In genomic region chr13:112799721-112800241, GRCm38 (mm10) we compare ENCODE assay signal across 8 mouse cellular contexts. TPM values are rescaled to one million over a fixed set of nuclear protein-coding genes. Genes with fewer than 3 reads are reported as not detected.
DNase-seq lines count a peak whose midpoint lies in the region; ATAC-seq and TF ChIP-seq lines count a peak whose summit lies in the region.

No protein-coding gene starts in this region.

- peaks cover 15% of the 10 kb centered on the region for H3K4me1 ChIP-seq in testis, adult 2 months (ENCODE audit: control insufficient read depth, insufficient read depth, low read length)
- H3K4me1 ChIP-seq in liver, embryonic 15.5 days (replicated peaks) = peaks cover 30% of the 10 kb centered on the region

- WGBS in liver, embryonic 15.5 days (ENCODE audit: insufficient replicate concordance) = 30% methylated on average over 8 of the region's 8 CpGs

- H3K4me3 ChIP-seq in gastrocnemius, adult 2 months = no peak overlapping the region
- no peak overlapping the region for H3K4me3 ChIP-seq in testis, adult 2 months (ENCODE audit: control insufficient read depth, low read depth, low read length)
- H3K4me3 ChIP-seq in liver, embryonic 15.5 days (replicated peaks) = no peak overlapping the region

- H3K9me3 ChIP-seq in liver, embryonic 15.5 days (replicated peaks) = no peaks in the 10 kb centered on the region

- no peak for TF ChIP-seq CTCF in gastrocnemius, adult 2 months (IDR thresholded peaks at IDR 0.05)
- TF ChIP-seq CTCF in testis, adult 2 months (IDR thresholded peaks at IDR 0.05; ENCODE audit: control insufficient read depth, insufficient read depth, insufficient replicate concordance, low read depth, low read length) = no peak

- no peak for DNase-seq in gastrocnemius, adult 2 months
- DNase-seq in gastrocnemius, postnatal 14 days = no peak
- DNase-seq in testis, postnatal 10 days (ENCODE audit: low spot score) = no peak
- no peak for DNase-seq in right cerebral cortex, adult 18-20 months
- DNase-seq in urinary bladder, postnatal 25 days (ENCODE audit: low spot score) = no peak
- no peak for DNase-seq in thymus, postnatal 14 days

- 0 out of 2 replicates have a peak overlapping the region, but pooled peaks have one; percentile 90 for H3K4me2 ChIP-seq in liver, embryonic 15.5 days

- intact Hi-C loops in gastrocnemius, adult 2 months (cut with DNase I) = loop anchor here (2.0 to 5.0 kb wide), 2 partner anchors 49 to 122 kb away; no protein-coding TSS in a partner anchor
- intact Hi-C loops in gastrocnemius, postnatal 14 days (cut with DNase I; ENCODE audit: low total_unique reads) = no loop called here

- no peak overlapping the region for H3K9ac ChIP-seq in liver, embryonic 15.5 days

- no peaks in the 10 kb centered on the region for H3K36me3 ChIP-seq in testis, adult 2 months (ENCODE audit: control insufficient read depth, insufficient read depth, low read length)
- no peaks in the 10 kb centered on the region for H3K36me3 ChIP-seq in liver, embryonic 15.5 days (replicated peaks)

- 0 out of 2 replicates have a peak overlapping the region, but pooled peaks have one; percentile 95 for H3K27ac ChIP-seq in gastrocnemius, adult 2 months
- peak overlapping the region; percentile 34 for H3K27ac ChIP-seq in testis, adult 2 months (ENCODE audit: control insufficient read depth, insufficient read depth, low read depth, low read length)
- H3K27ac ChIP-seq in liver, embryonic 15.5 days (replicated peaks) = no peak overlapping the region

- TF ChIP-seq POLR2A in testis, adult 2 months (IDR thresholded peaks at IDR 0.05; ENCODE audit: control insufficient read depth, low read depth, low read length) = no peak

- H3K27me3 ChIP-seq in testis, adult 2 months (ENCODE audit: control insufficient read depth, insufficient read depth, low read length) = no peaks in the 10 kb centered on the region
- H3K27me3 ChIP-seq in liver, embryonic 15.5 days = peaks cover 50% of the 10 kb centered on the region

- ATAC-seq in liver, embryonic 15.5 days (ENCODE audit: insufficient read depth) = no peak

RNA-seq across cellular contexts. Expression of gene Plpp1, which starts 0.8 kb away (rescaled TPM):
- total RNA-seq in gastrocnemius, adult 2 months (2021) = 10 to 100 TPM; 35.6 to 49.4 TPM
- total RNA-seq in gastrocnemius, postnatal 14 days (2021) = 10 to 100 TPM; 57.8 to 63.2 TPM
- 104 and 115 TPM in 2 replicates for polyA plus RNA-seq in testis, adult 2 months (2012; rRNA removed)
- 42.1 and 45.6 TPM in 2 replicates for polyA plus RNA-seq in liver, embryonic 15.5 days (2015; fragmentation: Nextera tagmentation; extraction: Ambion mirVana)
